Mouse (Mus musculus): ENCODE measurements around the gene Gtf2h2. TPM values are rescaled to one million over a fixed set of nuclear protein-coding genes. Genes with fewer than 3 reads are reported as not detected.
A peak's percentile ranks its signal among the peaks of the same experiment; 100 is the strongest.
"Not testable (repeated sequence)": the region's sequence is repeated elsewhere in the genome, so short reads cannot be mapped to it uniquely, and the experiment has no call there.

The Gtf2h2 gene
- polyA plus RNA-seq, 1 experiment from 2014 or later, result 38.9 TPM

DNA sequence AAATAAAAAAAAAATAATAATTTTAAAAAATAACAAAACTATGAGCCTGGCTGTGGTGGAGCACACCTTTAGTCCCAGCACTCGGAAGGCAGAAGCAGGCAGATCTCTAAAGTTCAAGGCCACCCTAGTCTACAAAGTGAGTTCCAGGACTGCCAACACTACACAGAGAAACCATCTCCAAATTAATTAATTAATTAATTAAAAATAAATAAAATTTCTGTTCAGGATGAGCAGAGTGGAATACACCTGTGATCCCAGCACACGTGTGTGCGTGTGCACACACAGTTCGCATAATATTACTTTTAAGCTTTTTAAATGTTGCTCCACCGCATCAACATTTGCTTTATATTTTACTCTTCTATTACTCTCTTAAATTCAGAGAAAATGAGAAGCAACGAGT lies 756 bp downstream of the Gtf2h2 start:
- CTCF ChIA-PET, result interaction anchor here (0.9 to 2.6 kb wide), 11 partner anchors 8 to 88 kb away, joined by 3 to 7 read pairs (median 5); no protein-coding TSS in a partner anchor
- ATAC-seq, result no peak
- in situ Hi-C loops (cut with MboI; ENCODE audit: low pct_unique_long_range_greater_than_20kb), result loop anchor here (5.0 to 10.0 kb wide), 2 partner anchors 63 to 121 kb away; partner anchors contain the start of gene Ocln

GRCm38 (mm10) chr13:100490424-100490823 lies 2.0 kb downstream of the Gtf2h2 start:
- POLR2A ChIA-PET, result no interaction called here
- CTCF ChIA-PET, result interaction anchor here (0.8 kb wide), 1 partner anchor 13 kb away, joined by 3 read pairs; no protein-coding TSS in a partner anchor
- in situ Hi-C loops (cut with MboI; ENCODE audit: low pct_unique_long_range_greater_than_20kb), result loop anchor here (5.0 to 10.0 kb wide), 2 partner anchors 64 to 122 kb away; partner anchors contain the start of gene Ocln
- H3K27me3 ChIP-seq, result no peaks in the 10 kb centered on the region
- TF ChIP-seq CTCF (IDR thresholded peaks at IDR 0.05), result no peak
- no peak for DNase-seq (ENCODE audit: low read depth, low spot score)
- no peak for ATAC-seq

More for the DNA sequence above, 756 bp downstream of the Gtf2h2 start:
- no peaks in the 10 kb centered on the region for H3K27me3 ChIP-seq
- TF ChIP-seq CTCF (IDR thresholded peaks at IDR 0.05), result no peak
- POLR2A ChIA-PET, result interaction anchor here (0.9 to 1.5 kb wide), 6 partner anchors 21 to 143 kb away, joined by 3 read pairs; no protein-coding TSS in a partner anchor
- DNase-seq (ENCODE audit: low read depth, low spot score), result no peak

- in situ Hi-C loops (cut with MboI; ENCODE audit: low pct_unique_long_range_greater_than_20kb), result loop anchor here (10.0 kb wide), 1 partner anchor 151 kb away; no protein-coding TSS in a partner anchor
- ChIA-PET POLR2A (no interaction called here), CTCF (interaction anchor here (1.1 to 2.1 kb wide), 2 partner anchors 9 to 14 kb away, joined by 3 to 5 read pairs; partner anchors contain the start of gene Gtf2h2)
- no peaks in the 10 kb centered on the region for H3K27me3 ChIP-seq
- DNase-seq (ENCODE audit: low read depth, low spot score) (no peak), ATAC-seq (no peak)
- TF ChIP-seq CTCF (IDR thresholded peaks at IDR 0.05), result no peak
Observed at GRCm38 (mm10) chr13:100483610-100484009, 8.8 kb downstream of the Gtf2h2 start.

GRCm38 (mm10) chr13:100463527-100464222 lies 28.7 kb downstream of the Gtf2h2 start:
- no peak for TF ChIP-seq CTCF (IDR thresholded peaks at IDR 0.05)
- no peak for ATAC-seq
- ChIA-PET POLR2A (interaction anchor here (1.0 kb wide), 1 partner anchor 78 kb away, joined by 3 read pairs; no protein-coding TSS in a partner anchor), CTCF (no interaction called here)
- H3K27me3 ChIP-seq, result no peaks in the 10 kb centered on the region
- in situ Hi-C loops (cut with MboI; ENCODE audit: low pct_unique_long_range_greater_than_20kb), result loop anchor here (10.0 kb wide), 1 partner anchor 349 kb away; no protein-coding TSS in a partner anchor
- no peak for DNase-seq (ENCODE audit: low read depth, low spot score)

DNA sequence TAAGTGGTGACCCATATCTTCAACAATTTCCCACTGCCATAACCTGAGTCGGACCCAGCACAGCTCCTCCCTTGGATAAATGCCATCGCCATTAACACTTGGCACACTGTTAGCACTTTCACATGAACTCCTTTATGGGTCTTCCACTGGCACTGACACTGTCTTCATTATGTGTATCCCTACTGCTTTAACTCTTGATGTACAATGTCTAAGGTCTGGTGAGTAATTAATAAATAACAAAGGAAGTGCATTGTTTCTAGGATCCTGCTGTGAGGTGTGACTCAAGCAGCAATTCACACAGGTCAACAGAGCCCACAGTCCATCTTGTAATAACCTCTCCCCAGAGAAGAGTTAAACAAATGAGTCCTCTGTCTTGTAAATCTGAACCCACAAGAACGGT lies 31.0 kb downstream of the Gtf2h2 start:
- POLR2A ChIA-PET, result interaction anchor here (1.2 kb wide), 1 partner anchor 31 kb away, joined by 3 read pairs; the partner anchor contains the start of gene Gtf2h2
- H3K27me3 ChIP-seq, result no peaks in the 10 kb centered on the region
- ATAC-seq (peak; percentile 84), DNase-seq (ENCODE audit: low read depth, low spot score) (peak; percentile 79)
- CTCF ChIA-PET, result interaction anchor here (1.2 kb wide), 1 partner anchor 21 kb away, joined by 3 read pairs; no protein-coding TSS in a partner anchor
- in situ Hi-C loops (cut with MboI; ENCODE audit: low pct_unique_long_range_greater_than_20kb), result loop anchor here (10.0 kb wide), 1 partner anchor 347 kb away; no protein-coding TSS in a partner anchor
- TF ChIP-seq CTCF (IDR thresholded peaks at IDR 0.05), result no peak

DNA sequence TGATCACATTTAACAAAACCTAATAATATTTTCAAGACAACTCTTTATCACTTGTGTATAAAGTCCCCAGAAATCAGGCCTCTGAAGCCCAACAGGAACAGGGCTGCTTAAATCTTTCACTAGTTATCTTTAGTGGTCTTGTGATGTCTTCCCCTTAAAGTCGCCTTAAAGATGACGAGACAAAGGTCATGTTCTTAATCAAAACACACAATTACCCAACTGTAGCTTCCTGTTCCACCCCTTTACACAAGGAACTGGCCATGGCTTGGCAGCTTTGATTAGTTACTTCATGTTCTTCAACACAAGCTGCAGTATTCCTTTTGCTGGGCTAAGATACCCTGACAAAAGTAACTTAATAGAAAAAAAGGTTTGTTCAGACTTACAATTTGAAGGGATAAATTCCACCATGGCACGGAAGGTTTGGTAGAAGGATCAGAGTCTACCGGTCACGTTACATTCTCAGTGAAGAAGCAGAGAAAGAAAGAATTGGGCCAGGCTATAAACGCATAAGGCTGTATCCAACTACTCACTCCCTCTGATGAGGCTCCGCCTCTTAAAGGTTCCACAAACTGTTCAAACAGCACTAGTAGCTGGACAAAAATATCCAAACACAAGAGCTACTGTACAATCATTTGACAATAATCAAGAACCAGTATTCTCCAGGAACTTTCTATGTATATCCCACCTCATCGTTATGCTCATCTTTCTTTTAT lies 39.8 kb downstream of the Gtf2h2 start, which contains the start of gene Naip1:
TSS of gene Naip1 (minus strand) at position 455 of the 713 bp plus-strand sequence.
- POLR2A ChIA-PET; H3K27me3 ChIP-seq; CTCF ChIA-PET; DNase-seq (ENCODE audit: low read depth, low spot score); ATAC-seq; in situ Hi-C loops (cut with MboI; ENCODE audit: low pct_unique_long_range_greater_than_20kb): not testable (repeated sequence)

DNA sequence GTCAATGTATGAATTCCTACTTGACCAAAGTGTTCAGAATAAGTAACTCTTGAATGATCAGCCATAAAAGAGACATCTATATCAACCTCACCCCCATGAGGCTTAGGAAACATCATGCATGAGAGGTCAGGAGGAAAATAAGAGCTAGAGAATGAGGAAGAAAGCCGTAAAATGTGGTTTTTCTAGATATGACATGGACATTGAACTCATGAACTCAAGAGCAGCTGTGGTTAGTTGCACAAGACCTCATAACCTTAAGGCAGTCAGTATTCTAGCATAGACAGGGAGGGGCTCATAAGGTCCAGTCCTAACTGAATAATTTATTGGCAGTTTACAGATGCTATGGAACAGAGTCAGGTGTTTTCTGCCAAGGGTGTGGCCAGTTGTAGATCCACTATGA lies 42.9 kb downstream of the Gtf2h2 start:
- ChIA-PET POLR2A (interaction anchor here (0.6 kb wide), 1 partner anchor 63 kb away, joined by 4 read pairs; no protein-coding TSS in a partner anchor), CTCF (no interaction called here)

GRCm38 (mm10) chr13:100440116-100440515 lies 52.3 kb downstream of the Gtf2h2 start:
- no peaks in the 10 kb centered on the region for H3K27me3 ChIP-seq
- TF ChIP-seq CTCF (IDR thresholded peaks at IDR 0.05), result peak; percentile 12
- in situ Hi-C loops (cut with MboI; ENCODE audit: low pct_unique_long_range_greater_than_20kb), result no loop called here
- ChIA-PET POLR2A (no interaction called here), CTCF (no interaction called here)
- ATAC-seq (no peak), DNase-seq (ENCODE audit: low read depth, low spot score) (no peak)

More for the DNA sequence above, 42.9 kb downstream of the Gtf2h2 start:
- TF ChIP-seq CTCF (IDR thresholded peaks at IDR 0.05), result no peak
- in situ Hi-C loops (cut with MboI; ENCODE audit: low pct_unique_long_range_greater_than_20kb), result no loop called here
- DNase-seq (ENCODE audit: low read depth, low spot score) (no peak), ATAC-seq (no peak)
- H3K27me3 ChIP-seq, result no peaks in the 10 kb centered on the region

GRCm38 (mm10) chr13:100438701-100439100 lies 53.7 kb downstream of the Gtf2h2 start:
- TF ChIP-seq CTCF (IDR thresholded peaks at IDR 0.05), result no peak
- POLR2A ChIA-PET, result no interaction called here
- ATAC-seq, result no peak
- no peaks in the 10 kb centered on the region for H3K27me3 ChIP-seq
- CTCF ChIA-PET, result no interaction called here
- no peak for DNase-seq (ENCODE audit: low read depth, low spot score)
- in situ Hi-C loops (cut with MboI; ENCODE audit: low pct_unique_long_range_greater_than_20kb), result loop anchor here (5.0 kb wide), 1 partner anchor 61 kb away; no protein-coding TSS in a partner anchor

DNA sequence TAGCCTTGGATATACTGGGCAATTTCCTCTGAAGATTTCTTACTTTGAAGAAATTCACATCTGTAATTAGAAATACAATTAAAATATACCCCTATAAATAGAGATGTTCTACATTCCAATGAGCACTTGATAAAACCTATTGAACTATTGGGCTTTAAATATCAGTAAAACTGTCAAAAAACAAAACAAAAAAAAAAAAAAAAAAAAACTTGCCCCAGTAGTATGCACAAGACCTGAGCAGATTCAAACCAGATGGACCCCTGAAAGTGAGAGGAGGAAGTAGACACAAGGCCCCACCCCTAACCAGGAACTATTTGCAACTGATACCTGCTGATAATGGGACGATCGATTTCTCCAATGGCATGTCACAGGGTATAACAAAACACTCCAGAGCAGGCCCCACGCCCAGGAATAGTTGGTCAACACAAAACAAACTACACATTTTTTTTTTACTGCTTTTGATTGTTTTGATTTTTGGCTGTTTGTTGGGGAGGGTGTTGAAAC lies 55.0 kb downstream of the Gtf2h2 start:
- DNase-seq (ENCODE audit: low read depth, low spot score) (no peak), ATAC-seq (no peak)
- TF ChIP-seq CTCF (IDR thresholded peaks at IDR 0.05), result no peak
- no peaks in the 10 kb centered on the region for H3K27me3 ChIP-seq
- CTCF ChIA-PET, result no interaction called here
- POLR2A ChIA-PET, result no interaction called here
- in situ Hi-C loops (cut with MboI; ENCODE audit: low pct_unique_long_range_greater_than_20kb), result loop anchor here (5.0 kb wide), 1 partner anchor 60 kb away; no protein-coding TSS in a partner anchor

DNA sequence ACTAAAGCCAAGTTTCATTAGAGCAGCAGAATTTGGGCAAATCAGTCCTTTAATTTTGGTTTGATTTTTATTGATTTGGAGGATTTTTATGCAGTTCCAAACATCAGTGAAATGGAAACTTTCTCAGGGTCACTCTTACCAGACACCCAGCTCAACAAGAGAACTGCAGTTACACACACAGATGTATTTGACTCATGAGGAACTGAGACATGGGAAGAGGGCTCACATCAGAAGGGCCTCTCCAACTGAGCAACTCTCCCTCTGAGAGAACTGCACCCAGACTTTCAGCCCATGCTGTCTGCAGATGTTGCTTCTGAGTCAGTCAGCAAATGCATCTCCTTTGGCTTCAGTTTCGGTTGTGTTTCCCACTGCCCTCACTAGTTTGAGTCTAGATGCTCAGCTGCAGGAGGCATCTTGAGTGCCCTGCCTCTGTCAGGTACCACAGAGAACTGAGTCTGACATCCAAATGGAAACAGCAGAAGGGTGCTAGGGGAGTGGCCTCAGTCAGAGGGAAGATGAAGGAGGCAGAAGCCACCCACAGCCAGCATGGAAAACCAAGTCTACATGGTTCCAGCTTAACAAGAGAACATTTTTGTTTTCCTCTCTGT lies 55.7 kb downstream of the Gtf2h2 start:
- in situ Hi-C loops (cut with MboI; ENCODE audit: low pct_unique_long_range_greater_than_20kb), result loop anchor here (5.0 kb wide), 1 partner anchor 59 kb away; no protein-coding TSS in a partner anchor
- POLR2A ChIA-PET; ATAC-seq; CTCF ChIA-PET; DNase-seq (ENCODE audit: low read depth, low spot score); H3K27me3 ChIP-seq: not testable (repeated sequence)

DNA sequence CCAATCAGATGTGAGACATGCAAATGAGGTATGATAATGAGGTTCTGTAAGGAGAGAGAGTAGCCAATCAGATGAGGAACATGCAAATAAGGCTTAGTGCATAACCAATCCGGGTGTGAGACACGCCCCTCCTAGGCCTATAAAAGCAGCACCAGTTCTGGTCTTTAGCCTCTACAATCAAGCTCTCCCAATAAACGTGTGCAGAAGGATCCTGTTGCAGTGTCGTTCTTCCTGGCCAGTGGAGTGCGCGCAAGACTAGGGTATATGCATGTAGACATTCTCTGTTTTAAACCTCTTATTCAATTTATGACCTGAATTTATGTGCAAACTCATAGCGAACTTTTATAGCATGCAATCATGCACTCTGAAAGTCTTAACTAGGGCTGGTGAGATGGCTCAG lies 72.4 kb downstream of the Gtf2h2 start:
- ATAC-seq; CTCF ChIA-PET; POLR2A ChIA-PET; H3K27me3 ChIP-seq; DNase-seq (ENCODE audit: low read depth, low spot score); in situ Hi-C loops (cut with MboI; ENCODE audit: low pct_unique_long_range_greater_than_20kb): not testable (repeated sequence)
